Mouse (Mus musculus): ENCODE results near the gene Gm43951. TPM values are rescaled to one million over a fixed set of nuclear protein-coding genes. Genes with fewer than 3 reads are reported as not detected.

Gene Gm43951
- total RNA-seq, 2 experiments from 2014 or later = 11.9 to 13.5 TPM

Other genes starting within 250 kb of the Gm43951 start
- gene Aipl1, start 169.3 kb downstream of the Gm43951 start, total RNA-seq (2021) = under 1 TPM in 1 of 2 experiments, not detected in 1; 0.14 TPM
- gene Pimreg, start 164.8 kb downstream of the Gm43951 start, total RNA-seq (2021) = under 1 TPM; 0.25 to 0.53 TPM
- 10 to 100 TPM; 72.4 to 78.6 TPM for gene Pitpnm3, start 71.1 kb downstream of the Gm43951 start, total RNA-seq (2021)
- 10 to 100 TPM; 29.7 to 30.1 TPM for gene 4933427D14Rik, start 619 bp upstream of the Gm43951 start, total RNA-seq (2021)
- gene Txndc17, start 707 bp upstream of the Gm43951 start, total RNA-seq (2021) = 10 to 100 TPM; 30.6 to 32.3 TPM
- 10 to 100 TPM; 12.1 to 15.9 TPM for gene Med31, start 8.8 kb upstream of the Gm43951 start, total RNA-seq (2021)
- 10 to 100 TPM; 18.0 to 19.6 TPM for gene Slc13a5, start 60.4 kb upstream of the Gm43951 start, total RNA-seq (2021)
- 1 to 10 TPM; 3.9 TPM for gene Xaf1, start 94.8 kb upstream of the Gm43951 start, total RNA-seq (2021)
- gene Fbxo39, start 107.6 kb upstream of the Gm43951 start, total RNA-seq (2021) = not detected
- 1 to 10 TPM; 2.1 to 2.6 TPM for gene Tekt1, start 155.6 kb upstream of the Gm43951 start, total RNA-seq (2021)
- gene Smtnl2, start 204.9 kb upstream of the Gm43951 start, total RNA-seq (2021) = 1 to 10 TPM in 1 of 2 experiments, under 1 TPM in 1; 0.96 to 1.4 TPM
- not detected for gene Ggt6, start 228.7 kb upstream of the Gm43951 start, total RNA-seq (2021)
- 10 to 100 TPM; 49.4 to 54.6 TPM for gene Mybbp1a, start 234.5 kb upstream of the Gm43951 start, total RNA-seq (2021)